Mouse (Mus musculus) lung, adult 2 months (tissue): Measurements from ENCODE around the gene Mybpc2. TPM values are rescaled to one million over a fixed set of nuclear protein-coding genes. Genes with fewer than 3 reads are reported as not detected.

Experiments used
- DNase-seq: peaks from one replicate; pipeline ENCODE4 v3.0.0; 2022
- H3K4me1 ChIP-seq: fragments of 200-500 bp; 2 replicates; pipeline ENCODE4 v1.6.1; 2011; ENCODE audit warnings: low read length; ENCODE audit not compliant: control insufficient read depth, insufficient read depth
- H3K4me3 ChIP-seq: fragments of 200-500 bp; replicated peaks from 2 replicates; pipeline ENCODE3; 2011; ENCODE audit warnings: low read depth, mild to moderate bottlenecking, control low read depth, low read length; ENCODE audit errors: extremely low read depth
- CTCF ChIP-seq: fragments of 200-500 bp; IDR thresholded peaks from 2 replicates; pipeline ENCODE4 v1.5.1; 2011; ENCODE audit warnings: mild to moderate bottlenecking, low read length, control low read depth; ENCODE audit not compliant: insufficient read depth
- POLR2A ChIP-seq: fragments of 200-500 bp; IDR thresholded peaks from 2 replicates; pipeline ENCODE4 v1.6.1; 2011; ENCODE audit warnings: low read depth, mild to moderate bottlenecking, control low read depth, low read length, borderline replicate concordance; ENCODE audit errors: extremely low read depth
- WGBS: fragments of 180-500 bp; shearing (Covaris S2); methylation state at CpG from one replicate; pipeline ENCODE4 v1.1.7; 2018; 5-methylcytosine and 5-hydroxymethylcytosine counted together
- polyA plus RNA-seq: library from polyadenylated mRNA; depleted of rRNA; stranded (reverse); fragments of >200 nt; gene quantifications from 2 replicates; pipeline ENCODE4 v1.2.3, GENCODE M21; 2012

Mybpc2 gene
- polyA plus RNA-seq, 1 experiment = 10.5 TPM

DNA sequence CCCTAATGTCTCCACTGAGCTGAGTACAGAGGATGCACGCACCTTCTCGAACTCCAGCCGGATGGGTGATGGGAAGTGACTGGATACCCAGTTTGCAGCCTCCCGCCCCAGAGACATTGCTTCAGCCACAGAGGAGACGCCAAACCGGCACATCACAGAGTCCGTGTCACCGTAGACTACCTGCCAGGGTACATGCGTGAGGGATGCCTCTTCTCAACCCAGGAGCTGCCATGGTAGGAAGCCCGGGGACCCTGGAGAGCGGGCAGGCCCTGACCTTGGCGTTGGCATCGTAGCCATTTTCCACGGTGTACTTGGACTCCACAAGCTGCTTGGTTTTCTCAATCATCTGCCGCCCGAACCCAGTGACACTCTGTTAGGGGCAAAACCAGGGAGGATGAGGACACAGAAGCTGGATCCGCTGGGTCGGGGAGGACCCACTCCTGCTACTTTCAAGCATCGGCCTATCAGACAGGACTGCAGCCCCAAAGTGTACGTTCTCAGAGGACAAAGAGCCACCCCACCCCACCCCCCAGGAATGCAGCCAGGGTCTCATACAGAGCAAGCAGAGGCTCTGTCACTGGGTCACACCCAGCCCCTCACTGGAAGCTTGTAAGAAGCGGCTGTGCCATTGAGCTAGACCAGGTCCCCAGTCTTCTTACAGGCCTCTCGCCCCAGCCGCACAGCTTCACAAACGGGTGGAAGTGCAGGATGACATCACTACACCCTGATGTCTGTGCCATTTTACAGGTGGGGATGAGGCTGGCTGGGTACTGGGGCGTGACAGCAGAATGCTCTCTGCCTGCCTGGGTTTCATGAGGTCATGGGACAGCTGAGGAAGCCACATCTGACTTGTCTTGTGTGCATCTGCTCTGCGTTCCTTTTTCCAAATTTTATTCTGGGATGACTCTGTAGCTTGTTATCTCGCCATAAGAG is 11.5 kb upstream of the Mybpc2 start:
- 93% methylated on average over 27 of the region's 27 CpGs for WGBS
- no peaks in the 10 kb centered on the region; the same call in 1 of the 2 replicates for H3K4me1 ChIP-seq
- no peak overlapping the region for H3K4me3 ChIP-seq
- no peak for DNase-seq
- TF ChIP-seq CTCF (no peak), POLR2A (no peak)

DNA sequence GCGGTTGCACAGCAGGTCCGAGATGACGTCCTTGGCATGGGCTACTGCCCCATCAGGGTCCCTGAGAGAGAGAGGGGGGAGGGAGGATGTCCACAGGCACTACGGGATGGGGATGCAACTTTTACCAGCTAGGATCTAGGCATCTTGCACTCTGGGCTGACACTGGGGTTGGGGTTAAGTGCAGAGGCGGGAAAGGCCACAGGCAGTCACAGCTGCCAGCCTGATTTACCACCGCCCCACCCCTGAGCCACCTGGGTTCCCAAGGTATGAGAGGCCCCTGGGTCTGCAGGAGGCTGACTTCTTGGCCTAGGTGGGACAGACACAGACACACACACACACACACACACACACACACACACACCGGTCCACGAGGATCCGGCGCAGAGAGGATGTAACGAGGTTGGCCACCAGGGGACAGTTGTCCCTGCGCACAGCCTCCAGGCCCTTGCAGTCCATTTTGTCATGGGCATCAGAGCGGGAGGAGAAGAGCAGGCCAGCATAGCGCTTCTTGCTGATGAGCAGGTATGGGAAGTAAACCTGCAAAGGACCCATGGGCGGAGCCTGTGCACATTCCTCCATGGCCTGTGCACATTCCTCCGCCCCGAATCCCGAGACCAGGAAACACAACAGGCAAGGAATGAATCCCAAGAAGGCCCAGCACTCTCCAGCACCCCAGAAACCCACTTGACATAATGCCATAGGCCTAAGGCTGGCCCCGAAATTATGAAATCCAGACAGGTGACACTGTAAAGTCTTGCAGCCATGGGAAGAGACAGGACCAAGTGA is 10.4 kb upstream of the Mybpc2 start:
- WGBS = 84% methylated on average over 19 of the region's 19 CpGs
- DNase-seq = no peak
- TF ChIP-seq CTCF = no peak
- TF ChIP-seq POLR2A = no peak
- H3K4me3 ChIP-seq = no peak overlapping the region
- H3K4me1 ChIP-seq = no peaks in the 10 kb centered on the region; the same call in 1 of the 2 replicates

DNA sequence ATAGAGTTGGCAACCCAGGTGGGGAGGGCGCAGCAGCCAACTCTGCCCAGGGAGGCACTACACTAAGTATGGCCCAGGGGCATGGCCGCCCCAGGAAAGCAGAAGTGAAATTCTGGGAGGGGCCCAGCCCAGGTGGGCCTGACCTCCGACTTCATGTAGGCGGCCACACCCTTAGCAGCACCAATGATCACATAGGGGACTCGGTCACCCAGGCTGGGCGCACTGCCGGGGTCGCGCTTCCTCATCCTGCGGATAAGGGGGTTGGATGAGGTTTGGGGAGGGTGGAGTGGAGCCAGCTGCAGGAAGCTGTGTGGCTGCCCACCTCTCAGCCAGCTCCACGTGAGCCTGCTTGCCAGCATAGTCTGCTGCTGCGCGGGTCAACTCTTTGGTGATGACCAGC is 9.8 kb upstream of the Mybpc2 start:
- Histone ChIP-seq H3K4me1 (no peaks in the 10 kb centered on the region; the same call in 1 of the 2 replicates), H3K4me3 (no peak overlapping the region)
- TF ChIP-seq CTCF (no peak), POLR2A (no peak)
- 84% methylated on average over 12 of the region's 13 CpGs for WGBS
- DNase-seq = no peak

DNA sequence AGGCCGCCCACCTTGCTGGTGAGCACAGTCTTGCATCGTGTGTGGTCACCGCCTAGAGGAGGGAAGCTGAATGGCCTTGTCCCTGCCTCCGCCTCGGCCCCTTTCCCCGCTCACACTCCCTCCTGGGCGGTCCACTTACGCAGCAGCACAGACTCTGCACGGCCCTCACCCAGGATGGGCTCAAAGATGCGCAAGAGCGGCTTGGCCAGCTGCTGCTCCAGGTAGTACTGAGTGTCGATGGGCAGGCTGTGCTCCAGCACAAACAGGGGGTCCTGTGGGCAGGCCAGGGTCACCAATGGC is 9.2 kb upstream of the Mybpc2 start:
- TF ChIP-seq CTCF = no peak
- TF ChIP-seq POLR2A = no peak
- 84% methylated on average over 12 of the region's 12 CpGs for WGBS

GRCm38 (mm10) chr7:44532918-44533745 is 8.7 kb upstream of the Mybpc2 start:
- DNase-seq = no peak
- H3K4me3 ChIP-seq = no peak overlapping the region
- WGBS = 82% methylated on average over 29 of the region's 29 CpGs
- H3K4me1 ChIP-seq = no peaks in the 10 kb centered on the region; the same call in 1 of the 2 replicates
- TF ChIP-seq POLR2A = no peak
- no peak for TF ChIP-seq CTCF

More for the DNA sequence above, 9.2 kb upstream of the Mybpc2 start:
- Histone ChIP-seq H3K4me3 (no peak overlapping the region), H3K4me1 (no peaks in the 10 kb centered on the region; the same call in 1 of the 2 replicates)
- no peak for DNase-seq

DNA sequence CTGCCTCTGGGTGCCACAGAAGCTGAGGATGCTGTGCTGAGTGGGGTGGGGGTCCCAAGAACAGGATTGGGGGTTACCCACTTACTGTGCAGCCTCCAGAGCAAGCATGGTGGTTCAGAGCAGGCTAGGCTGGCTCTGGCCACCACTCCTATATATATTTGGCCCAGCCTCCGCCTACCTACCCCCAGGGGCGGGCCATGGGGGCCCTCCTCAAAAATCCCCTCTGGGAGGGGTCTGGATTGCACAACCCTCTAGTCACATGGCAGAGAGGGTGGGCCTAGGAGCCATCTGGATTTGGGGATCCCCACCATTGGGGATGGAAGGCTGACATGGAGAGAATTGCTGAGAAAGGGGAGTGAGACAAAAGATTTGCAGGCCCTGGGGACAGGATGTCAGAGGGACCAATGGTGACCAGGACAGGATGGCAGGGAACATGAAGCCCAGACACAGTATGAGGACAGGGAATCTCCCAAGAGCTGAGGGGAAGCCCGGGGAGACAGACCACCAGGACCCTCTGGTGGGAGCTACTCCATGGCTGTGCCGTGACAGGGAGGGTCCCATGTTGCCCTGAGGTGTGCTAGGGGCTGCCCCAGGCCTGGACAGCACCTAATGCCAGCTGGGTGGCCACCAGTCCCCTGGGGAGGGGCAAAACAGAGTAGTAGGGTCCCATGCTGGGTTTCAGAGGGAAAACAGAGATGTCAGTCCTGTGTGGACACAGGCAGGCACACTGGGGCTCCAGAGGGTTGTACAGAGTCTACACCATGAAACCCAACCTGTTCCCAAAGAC is 7.7 kb upstream of the Mybpc2 start, which contains the start of gene Spib:
Spib (minus strand) TSS at position 126 of the 787 bp plus-strand sequence.
- WGBS = 78% methylated on average over 4 of the region's 4 CpGs
- TF ChIP-seq POLR2A = no peak
- TF ChIP-seq CTCF = no peak
- Histone ChIP-seq H3K4me1 (no peaks in the 10 kb centered on the region; the same call in 1 of the 2 replicates), H3K4me3 (no peak within 1 kb of the TSS)
- DNase-seq = no peak

GRCm38 (mm10) chr7:44531207-44531606 is 6.8 kb upstream of the Mybpc2 start:
- WGBS = 31% methylated on average over 5 of the region's 5 CpGs
- Histone ChIP-seq H3K4me3 (no peak overlapping the region), H3K4me1 (no peaks in the 10 kb centered on the region)
- TF ChIP-seq CTCF (no peak), POLR2A (no peak)
- DNase-seq = no peak

- 81% methylated on average over 3 of the region's 3 CpGs for WGBS
- Histone ChIP-seq H3K4me1 (peaks cover 1% of the 10 kb centered on the region; the same call in 1 of the 2 replicates), H3K4me3 (no peak overlapping the region)
- DNase-seq = no peak
- TF ChIP-seq POLR2A = no peak
- no peak for TF ChIP-seq CTCF
These were observed 6.1 kb upstream of the Mybpc2 start for GRCm38 (mm10) chr7:44530507-44530906.
